Mouse (Mus musculus) gastrocnemius, postnatal 4 days (tissue): Measurements from ENCODE around the gene Foxl2. TPM values are rescaled to one million over a fixed set of nuclear protein-coding genes. Genes with fewer than 3 reads are reported as not detected.

Experiments used
- total RNA-seq, 2 experiments: library from RNA; stranded (reverse); gene quantifications; 2 replicates each; pipeline ENCODE4 v1.2.3; 2021

Gene Foxl2
- total RNA-seq, 2 experiments from 2014 or later, result not detected

Other genes with a start within 250 kb of the Foxl2 start
- gene Prr23a1, start 112.8 kb upstream of the Foxl2 start, total RNA-seq, result not detected
- not detected for gene Prr23a2, start 98.8 kb upstream of the Foxl2 start, total RNA-seq
- gene Prr23a3, start 90.5 kb upstream of the Foxl2 start, total RNA-seq, result not detected
- not detected for gene 7420426K07Rik, start 52.2 kb upstream of the Foxl2 start, total RNA-seq
- 1 to 10 TPM; 8.1 to 9.9 TPM for gene Faim, start 31.1 kb downstream of the Foxl2 start, total RNA-seq
- not detected for gene Gm1123, start 80.4 kb downstream of the Foxl2 start, total RNA-seq
- gene Pik3cb, start 185.3 kb downstream of the Foxl2 start, total RNA-seq, result 1 to 10 TPM; 4.3 TPM